Mouse (Mus musculus) G1E (cell line): ENCODE data around the gene C1qtnf1.

ENCODE experiments used
- CTCF ChIP-seq: IDR thresholded peaks from 2 replicates; pipeline ENCODE4 v1.5.1; 2012; ENCODE audit warnings: low read depth, low read length, inconsistent platforms, mixed read lengths
- GATA1 ChIP-seq: IDR thresholded peaks from 2 replicates; pipeline ENCODE4 v1.6.1; 2012; ENCODE audit warnings: borderline replicate concordance, low read length, inconsistent platforms, mixed read lengths
- GATA2 ChIP-seq: IDR thresholded peaks from 2 replicates; pipeline ENCODE4 v1.6.1; 2012; ENCODE audit warnings: low read depth, low read length, inconsistent platforms, borderline replicate concordance
- POLR2AphosphoS5 ChIP-seq: IDR thresholded peaks from 2 replicates; pipeline ENCODE4 v1.6.1; 2012; ENCODE audit warnings: low read depth, low read length, inconsistent platforms; ENCODE audit not compliant: insufficient replicate concordance

DNA sequence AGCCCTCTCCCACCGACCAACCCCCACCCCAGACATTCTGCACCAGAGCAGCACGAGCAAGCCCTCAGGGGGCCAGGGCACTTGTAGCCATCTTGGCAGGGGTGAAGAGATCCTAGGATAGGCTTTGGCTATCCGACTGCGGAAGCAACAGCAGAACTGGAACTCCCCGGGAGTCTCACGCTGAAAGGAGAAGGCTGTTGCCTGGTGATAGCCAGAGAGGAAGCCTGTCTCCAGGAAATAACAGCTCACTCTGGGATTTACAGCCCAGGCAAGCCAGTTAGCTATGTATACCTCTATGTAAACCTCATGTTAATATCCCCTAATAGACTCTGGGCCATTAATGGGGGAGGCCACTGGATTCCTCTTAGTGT, 27.5 kb upstream of the C1qtnf1 start:
- no peak for TF ChIP-seq CTCF
- TF ChIP-seq POLR2AphosphoS5, result no peak
- TF ChIP-seq GATA1, result no peak
- no peak for TF ChIP-seq GATA2
